Mouse (Mus musculus) frontal cortex, postnatal 14 days (tissue): Measurements from ENCODE around the gene Asic2.
A peak's percentile ranks its signal among the peaks of the same experiment; 100 is the strongest.

Experiments used
- DNase-seq, 2 experiments: peaks; one replicate each; pipeline ENCODE4 v3.0.0; 2022; ENCODE audit warnings: low spot score in 2 of 2

Asic2 gene

DNA sequence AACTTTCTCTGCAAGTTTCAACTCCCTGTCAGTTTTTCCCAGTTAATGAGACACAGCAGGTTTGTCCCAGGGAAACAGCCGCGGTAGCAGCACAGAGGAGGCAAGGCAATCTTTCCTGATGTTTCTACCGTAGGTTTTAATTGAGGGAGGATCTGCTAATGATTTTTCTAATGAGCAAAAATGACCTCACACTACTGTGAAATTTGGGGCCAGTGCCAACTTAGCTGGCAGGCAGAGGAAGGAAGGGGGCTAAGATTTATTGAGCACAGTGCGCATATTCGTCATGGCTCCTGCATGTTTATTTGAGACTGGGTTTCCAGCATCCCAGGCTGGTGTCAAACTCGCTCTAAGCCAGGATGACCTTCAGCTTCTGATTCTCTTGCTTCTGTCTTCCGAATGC lies 957.5 kb downstream of the Asic2 start:
- DNase-seq: no peak

DNA sequence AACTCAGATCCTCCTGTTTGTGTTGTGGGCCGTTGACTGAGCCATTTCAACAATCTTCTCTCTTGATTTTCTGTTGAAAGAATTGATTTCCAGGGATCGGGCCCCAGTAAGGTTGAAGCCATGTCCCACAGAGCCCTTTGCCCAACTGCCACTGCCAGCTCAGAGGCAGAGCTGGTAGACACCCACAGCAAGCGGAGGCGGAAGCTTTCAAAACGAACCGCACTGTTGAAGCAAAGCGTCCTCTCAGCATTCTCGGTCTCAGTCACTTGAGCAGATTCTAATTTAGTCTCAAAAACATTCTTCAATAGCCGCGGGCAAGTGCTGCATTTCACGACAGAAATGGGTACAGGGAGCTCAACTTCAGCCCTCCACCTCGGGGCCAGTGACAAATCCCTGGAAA lies 958.9 kb downstream of the Asic2 start:
- peak; percentile 13 to 20 for DNase-seq

DNA sequence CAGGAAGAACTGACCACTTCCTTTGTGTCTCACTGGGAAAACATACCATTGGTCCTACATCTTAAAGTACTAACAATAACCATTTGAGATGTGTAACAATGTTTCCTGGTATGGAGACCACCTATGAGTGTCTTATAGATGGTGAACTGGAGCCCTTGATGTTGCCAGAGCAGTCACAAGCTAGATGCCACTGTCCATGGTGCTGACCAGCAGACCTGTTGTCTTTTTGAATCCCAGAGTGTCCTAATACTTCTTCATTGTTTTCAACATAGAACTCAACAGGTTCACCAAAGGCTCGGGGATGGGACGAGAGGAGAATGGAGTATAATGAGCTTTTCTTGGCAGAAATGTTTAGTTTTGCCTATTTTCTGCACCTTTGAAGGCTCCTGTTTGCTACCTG lies 962.4 kb downstream of the Asic2 start:
- no peak for DNase-seq

DNA sequence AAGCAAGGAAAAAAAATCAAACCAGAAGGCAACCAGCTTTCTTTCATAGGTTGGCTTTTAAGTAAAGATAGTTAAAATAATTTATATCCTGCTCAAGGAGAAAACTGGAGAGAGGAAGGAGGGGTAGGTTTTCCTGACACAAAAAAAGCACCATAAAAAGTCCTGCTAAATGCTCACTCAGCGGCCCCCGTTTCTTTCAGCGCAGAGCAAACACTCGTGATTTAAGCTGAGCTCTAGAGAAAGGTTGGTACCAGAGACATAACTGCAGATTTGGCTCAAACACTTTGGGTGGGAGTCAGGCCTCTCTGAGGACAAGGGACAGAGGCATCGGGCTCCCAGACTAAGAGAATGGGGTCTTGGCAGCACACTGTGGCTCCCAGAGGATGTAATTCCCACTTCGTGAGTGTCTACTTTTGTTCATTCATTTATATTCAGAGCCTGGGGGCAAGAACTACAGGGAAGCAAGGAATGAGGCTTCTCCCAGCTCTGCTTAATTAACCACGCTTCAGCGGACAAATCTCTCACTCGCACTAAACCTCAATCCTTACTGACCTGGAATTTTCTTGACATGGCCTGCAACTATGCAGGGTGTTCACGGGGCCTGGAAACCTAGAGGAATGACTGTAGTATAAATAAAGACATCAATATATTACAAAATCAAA lies 965.4 kb downstream of the Asic2 start:
- no peak for DNase-seq

DNA sequence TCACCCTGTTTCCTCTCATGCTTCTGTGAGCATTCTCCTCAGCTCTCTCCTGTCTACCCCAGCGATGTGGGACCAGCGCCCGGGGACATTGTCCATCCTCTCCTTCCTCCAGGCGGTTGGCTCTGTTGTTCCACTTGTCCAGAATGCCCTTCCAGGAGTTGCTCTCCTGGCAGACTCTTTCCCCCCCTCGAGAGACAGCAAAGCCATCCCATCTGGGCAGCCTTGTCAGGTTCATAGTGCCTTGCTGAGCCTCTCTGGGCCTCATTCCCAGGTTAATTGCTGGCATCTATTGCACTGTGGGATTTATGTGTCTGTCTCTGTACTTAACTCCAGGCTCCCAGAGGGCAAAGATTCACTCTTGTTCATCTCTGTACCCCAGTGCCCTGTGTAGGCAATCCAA lies 972.6 kb downstream of the Asic2 start:
- no peak for DNase-seq

DNA sequence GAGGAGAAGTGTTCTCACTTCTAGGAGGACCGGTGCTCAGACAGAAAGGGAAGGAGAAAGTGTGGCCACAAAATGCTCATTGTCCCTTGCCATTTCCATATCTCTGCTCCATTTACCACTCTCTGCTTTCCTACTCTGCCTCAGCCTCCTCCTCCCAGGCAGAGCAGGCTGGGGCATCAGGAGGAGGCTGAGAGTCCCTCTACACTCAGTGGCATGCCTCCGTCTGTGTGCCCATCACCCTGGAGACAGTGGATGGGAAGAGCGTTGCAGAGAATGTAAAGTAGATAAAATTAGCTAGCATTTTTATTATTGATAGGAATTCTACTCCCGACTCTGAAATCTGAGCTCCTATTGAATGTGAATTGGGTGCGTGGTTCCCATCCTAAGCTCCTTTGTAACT lies 984.7 kb downstream of the Asic2 start:
- no peak for DNase-seq

DNA sequence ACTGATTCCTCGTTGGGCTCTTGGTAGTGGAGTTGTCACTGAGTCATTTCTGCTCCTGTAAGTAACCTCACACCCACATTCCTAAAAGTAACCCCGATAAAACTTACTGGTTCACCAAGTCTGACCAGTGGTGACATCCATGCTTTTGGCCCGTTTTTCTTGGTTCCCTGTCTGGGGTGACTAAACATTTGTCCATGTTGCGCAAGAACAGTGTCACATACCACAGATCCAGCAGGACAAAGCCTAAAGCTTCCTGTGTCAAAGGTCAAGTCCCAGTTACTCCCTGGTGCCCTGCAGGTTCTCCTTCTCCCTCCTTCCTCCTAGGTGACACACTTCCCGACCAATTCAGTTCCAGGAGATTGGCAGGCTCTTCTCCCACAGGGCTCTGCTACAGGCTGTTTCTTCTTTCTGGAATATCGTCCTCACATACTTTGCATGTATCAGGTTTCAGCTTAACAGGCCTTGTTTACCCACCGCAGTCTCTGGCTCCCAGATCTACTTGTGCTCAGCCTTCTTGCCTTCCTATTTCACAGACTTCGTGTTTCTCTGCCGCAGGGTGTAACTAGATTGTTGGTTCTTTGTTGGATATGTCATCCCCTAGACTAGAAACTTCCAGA lies 991.9 kb downstream of the Asic2 start:
- DNase-seq: no peak

DNA sequence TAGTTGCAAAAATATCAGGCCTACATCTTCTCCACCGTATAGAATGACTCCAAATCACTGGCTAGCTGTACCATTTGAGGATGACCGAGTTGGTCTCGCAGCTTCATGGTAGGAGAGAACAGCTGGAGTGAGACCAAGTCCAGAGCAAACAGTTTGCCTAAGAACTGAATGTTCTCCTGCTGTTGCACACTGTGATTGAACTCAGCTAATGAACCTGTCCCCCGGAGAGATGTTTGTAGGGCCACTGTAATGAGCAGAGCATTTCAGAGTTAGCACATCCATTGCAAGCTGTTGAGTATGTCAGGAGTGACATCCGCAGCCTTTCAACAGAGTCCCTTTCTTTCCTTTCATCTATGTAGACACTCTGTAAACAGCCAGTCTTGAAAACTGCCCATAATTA lies 993.6 kb downstream of the Asic2 start:
- DNase-seq: no peak

DNA sequence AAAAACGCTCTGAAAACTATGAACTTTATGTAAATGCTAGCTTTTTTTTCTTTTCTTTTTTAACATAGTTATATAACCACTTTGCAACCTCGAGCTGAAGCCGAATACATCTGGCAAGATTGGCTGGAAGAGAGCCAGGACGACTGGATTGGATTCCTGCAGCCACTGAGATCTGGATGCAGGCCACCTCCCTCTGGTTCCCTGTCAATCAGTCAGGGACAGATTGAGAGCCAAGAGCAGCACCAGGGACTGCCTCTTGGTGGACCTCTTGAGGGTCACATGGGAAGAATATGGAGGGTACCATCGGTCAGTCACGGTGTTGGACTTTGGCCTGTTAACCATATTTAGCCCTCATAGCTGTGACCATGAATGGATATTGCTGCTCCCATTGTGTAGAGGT lies 994.3 kb downstream of the Asic2 start:
- DNase-seq: peak; percentile 40 to 50

DNA sequence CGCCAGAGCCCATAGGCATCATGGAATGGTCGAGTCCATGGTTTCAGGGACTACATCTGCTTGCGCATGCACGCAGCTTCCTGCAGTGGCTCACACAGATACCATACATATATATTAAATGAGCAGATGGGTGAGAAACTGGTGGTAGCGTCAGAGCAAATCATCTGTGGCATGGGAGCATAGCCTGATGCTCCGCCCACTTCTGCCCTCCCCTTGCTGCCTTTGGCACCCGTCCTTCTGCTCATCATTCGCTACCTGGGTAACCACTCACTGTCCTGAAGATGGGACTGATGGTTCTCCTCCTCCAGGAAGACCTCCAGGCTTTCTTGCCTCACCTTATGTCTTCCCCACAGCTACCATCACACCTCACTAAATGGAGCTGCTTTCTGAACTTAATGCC lies 995.0 kb downstream of the Asic2 start:
- no peak for DNase-seq

DNA sequence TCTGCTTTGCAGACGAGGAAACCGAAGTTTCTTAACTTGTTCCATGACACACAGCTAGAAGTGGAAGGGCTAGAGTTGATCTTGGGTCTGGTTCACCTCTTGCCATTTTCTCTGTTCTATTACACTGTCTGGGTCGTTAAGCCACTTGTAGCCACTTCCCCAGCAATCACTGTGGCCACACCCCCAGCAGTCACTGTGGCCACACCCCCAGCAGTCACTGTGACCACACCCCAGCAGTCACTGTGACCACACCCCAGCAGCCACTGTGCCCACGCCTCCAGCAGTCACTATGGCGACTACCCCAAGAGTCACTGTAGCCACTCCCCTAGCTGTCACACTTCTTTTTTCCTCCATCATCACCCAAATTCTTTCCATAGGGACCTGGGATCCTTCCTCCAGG lies 1000.7 kb downstream of the Asic2 start:
- DNase-seq: no peak

DNA sequence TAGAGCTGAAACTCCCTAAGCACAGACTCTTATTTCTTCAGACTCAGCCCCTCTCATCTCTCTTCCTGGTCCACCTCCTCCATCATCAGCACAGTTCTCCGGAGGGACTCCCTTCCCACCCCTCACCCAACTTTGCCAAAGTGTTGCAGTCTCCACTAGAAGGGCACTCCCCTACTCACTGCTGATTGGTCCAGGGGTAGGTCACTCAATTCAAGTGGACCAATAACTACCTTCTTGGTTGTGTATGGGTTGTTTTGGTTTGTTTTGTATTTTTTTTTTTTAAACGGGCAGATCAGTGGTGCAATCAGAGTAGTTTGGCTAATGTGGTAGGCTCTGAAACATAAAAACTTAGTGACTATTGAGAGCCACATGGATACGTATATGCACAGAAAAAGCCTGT lies 1002.2 kb downstream of the Asic2 start:
- no peak for DNase-seq

DNA sequence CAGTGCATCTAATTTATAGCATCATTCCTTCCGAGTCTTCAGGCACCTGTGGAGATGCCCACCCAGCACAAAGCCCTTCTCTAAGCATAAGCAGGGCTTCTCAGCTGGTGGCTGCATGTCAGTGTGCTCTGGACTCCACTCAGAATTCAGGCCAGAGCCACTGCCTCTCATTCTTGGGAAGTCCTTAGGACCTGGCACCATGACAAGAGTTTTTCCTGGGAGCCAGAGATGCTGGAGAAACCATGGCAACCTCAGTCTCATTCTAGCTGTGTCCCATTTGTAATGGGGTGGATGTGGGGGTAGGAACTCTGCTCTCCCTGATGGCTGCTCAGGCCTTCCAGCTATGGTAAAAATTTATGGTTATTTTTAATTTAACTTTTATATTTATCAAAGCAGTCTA lies 1006.9 kb downstream of the Asic2 start:
- peak; percentile 44 to 46 for DNase-seq

DNA sequence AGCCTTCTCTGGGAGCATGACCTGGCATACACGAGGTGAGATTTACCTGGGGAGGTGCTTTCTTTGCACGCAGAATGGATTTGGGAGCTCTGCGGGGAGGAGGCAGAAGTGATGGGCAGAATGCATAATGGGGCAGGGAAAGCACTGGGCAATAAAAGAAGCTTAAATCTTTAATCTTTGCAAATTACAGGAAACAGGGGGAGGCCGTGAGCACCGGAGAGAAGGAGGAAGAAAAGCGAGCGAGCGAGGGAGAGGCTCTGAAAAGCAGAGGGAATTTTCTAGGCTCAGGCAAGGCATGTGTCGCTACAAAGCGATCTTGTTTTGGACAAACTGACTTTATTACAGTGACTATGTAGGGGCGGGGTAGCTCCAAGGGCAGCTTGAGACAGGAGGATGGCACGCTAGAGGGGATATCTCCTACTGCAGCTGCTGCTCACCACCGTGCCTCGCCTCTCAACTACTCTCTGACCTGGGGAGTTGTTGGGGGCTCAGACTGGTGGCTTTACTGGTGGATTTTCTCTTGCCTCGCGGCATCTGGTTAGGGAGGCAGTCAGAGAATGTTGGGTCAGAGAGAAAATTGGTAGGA lies 1010.1 kb downstream of the Asic2 start:
- DNase-seq: no peak

DNA sequence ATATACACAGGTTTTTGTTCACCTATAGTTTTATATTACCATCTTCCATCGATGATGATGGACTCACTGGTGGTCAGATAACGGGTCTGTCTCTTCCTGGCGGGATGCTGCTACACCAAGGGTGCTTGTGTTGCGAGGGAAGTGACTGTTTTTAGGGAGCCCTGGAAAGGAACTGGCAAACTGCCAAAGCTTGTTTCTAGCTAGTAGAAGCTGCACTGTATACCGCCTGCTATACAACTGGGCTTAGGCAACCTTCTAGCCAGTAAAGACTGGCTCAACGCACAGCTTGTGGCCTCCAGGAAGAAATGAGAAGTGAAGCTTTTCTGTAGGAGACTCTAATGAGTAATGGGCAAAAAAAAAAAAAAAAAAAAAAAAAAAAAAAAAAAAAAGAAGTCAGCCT lies 1012.3 kb downstream of the Asic2 start:
- DNase-seq: no peak

DNA sequence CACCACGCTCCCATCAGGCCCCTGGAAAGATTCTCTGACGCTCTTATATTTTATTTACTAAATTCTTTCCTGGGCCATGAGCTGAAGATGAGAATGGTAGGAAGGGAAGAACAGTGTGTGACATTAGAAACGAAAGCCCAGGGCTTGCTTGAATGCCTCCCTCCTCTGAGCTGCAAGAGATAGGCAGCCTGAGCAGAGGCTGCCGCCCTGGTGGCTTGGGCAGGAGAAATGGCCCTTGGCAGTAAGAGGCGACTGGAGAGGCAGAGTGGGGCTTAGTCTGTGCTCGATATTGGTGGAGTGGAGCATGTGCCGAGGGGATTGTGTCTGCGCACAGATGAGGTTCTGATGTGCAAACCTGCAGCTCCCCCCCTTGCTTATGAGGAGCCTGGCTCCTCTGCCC lies 1014.1 kb downstream of the Asic2 start:
- DNase-seq: no peak

DNA sequence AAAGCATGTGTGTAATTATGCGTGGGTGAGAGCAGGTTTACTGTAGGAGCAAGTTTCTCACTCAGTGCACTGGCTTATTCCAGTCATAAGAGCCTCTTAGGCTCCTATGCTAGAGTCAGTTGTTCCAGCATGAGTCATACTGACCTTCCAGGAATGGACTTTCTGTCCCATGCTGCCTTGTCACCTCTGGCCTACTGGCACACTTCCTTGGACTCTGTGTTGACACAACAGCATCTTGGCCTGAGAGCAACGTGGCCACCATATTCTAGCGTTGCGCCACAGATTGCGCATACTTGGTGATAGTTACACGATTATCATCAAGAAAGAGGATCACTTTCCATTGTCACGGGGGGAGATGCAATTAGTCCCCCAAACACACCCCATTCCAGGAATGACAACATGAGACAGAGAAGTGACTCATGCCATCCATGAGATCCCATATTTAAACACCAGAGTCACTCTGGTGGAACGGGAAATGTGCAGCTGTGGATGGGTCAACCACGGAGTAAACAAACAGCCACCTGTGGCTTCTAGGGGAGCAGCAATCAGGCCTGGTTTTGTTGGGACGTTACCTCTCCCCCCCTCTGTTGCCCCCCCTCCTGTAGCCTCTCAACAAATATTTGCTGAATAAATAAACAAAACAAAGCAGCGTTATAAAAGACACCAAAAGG lies 1019.1 kb downstream of the Asic2 start:
- no peak for DNase-seq

DNA sequence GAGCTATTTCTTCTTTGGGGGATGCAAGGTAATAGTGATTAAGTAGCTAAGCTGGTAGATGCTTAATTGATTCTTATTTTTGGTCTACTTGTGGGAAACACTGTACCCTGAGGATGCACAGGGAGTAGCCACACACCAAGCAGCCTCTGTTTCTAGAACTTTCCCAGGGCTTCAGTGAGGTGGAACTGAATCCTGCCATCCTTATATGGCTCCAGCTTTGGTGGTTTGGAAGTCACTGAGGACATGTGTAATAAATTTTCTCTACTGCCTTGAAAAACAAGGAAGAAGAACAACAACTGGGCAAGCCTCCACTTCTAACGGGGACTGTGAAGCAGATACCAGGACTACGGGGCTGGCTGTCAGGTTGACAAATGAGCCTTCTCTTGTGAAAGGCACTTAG lies 1020.2 kb downstream of the Asic2 start:
- DNase-seq: no peak

DNA sequence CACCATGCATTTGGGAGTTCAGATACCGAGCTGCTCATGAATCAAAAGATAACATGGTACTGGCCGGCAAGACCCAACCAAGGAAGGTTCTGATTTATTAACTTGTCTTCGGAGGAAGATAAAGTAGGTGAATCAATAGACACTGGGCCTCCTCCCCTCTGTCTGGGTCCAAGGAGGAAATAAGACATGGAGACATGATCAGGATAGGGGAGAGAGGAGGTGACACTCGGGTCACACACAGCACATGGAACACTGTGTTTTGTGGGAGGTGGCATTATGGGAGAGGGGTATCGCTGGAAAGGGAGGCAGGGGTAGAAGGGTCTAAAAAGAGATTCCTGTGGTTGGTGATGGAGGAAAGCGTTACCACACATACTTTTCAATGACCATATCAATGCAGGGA lies 1022.1 kb downstream of the Asic2 start:
- DNase-seq: no peak

DNA sequence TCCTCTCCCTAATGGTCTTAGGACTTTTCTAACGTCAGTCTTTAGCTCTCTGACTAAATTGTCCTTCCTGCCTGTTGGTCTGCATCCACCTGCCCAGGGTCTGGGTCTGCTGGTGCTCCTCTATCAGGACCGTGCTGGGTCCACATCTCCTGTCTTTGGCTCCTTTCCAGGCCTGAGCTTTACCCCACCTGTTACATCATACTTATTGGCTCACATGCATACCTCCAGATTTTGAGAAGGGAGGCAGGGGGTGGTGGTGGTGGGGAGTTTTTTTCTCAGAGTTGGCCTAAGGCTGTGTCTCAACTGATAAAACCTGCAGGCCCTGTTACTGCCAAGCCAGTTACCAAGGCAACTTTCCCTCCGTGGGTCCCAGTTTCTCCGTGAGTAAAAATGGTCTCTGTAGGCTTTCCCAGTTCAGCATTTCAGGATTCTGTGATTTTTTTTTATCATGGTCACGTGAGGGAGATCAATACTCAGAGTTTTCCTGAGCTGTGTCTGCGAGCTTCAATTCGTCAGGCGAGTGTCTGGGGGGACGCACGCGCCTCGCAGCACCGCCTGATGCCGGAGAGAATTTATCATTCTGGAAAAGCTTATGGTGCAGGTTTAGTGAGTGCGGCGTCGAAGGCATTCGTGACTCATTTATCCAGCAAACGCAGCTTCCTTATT lies 1044.8 kb downstream of the Asic2 start:
- peak; percentile 30 to 39 for DNase-seq

DNA sequence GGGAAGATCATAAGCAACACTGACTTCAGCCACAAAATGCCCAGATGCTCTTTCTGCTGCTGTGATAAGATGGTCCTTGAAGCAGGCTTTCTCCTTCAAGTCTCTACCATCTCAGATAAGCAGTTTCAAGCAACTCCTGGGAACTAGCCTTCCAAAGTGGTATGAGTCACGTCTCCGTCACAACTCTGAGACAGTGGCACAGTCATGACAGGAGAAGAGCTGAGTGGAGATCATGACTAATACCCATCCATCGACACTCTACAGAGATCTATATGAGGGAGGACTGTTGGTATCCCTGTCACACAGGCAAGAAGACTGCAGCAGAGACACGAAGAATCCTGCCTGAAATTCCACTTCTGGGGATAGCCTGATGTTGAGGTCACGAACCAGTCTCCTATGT lies 1049.9 kb downstream of the Asic2 start:
- no peak for DNase-seq

DNA sequence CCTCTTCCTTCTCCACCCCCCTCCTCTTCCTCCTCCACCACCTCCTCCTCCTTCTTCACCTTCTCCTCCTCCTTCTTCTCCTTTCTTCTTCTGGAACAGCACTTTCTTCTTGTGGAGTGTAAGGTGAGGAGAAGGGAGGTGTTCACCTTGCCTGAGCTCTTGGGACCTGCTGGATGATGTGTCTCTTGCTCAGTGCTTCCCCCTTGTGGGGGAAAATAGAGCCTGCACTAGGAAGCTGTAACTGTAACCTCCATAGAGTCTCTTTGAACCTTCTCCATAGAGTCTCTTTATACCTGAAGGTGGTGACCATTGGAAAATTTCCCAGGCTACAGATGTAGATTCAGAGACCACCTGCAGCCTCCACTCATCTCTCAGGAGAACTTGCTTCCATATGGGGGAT lies 1050.6 kb downstream of the Asic2 start:
- no peak for DNase-seq
